Mouse (Mus musculus) embryonic facial prominence, embryonic 14.5 days (tissue): ENCODE results near the gene Rad9b. TPM values are rescaled to one million over a fixed set of nuclear protein-coding genes. Genes with fewer than 3 reads are reported as not detected.

Experiments used
- ATAC-seq: fragments of 200-750 bp; cut with Nextera tagmentation; 2 replicates; pipeline ENCODE4 v1.8.0; 2017; ENCODE audit warnings: low read depth, moderate number of reproducible peaks, moderate TSS enrichment
- DNase-seq: peaks from one replicate; pipeline ENCODE4 v3.0.0-alpha.2; 2015; ENCODE audit warnings: low spot score
- H3K27ac ChIP-seq: fragments of 300-500 bp; sonication (generic); replicated peaks from 2 replicates; pipeline ENCODE4 v1.5.1; 2014; ENCODE audit warnings: low read depth, mild to moderate bottlenecking, low read length, moderate library complexity
- H3K27me3 ChIP-seq: fragments of 300-500 bp; sonication (generic); replicated peaks from 2 replicates; pipeline ENCODE4 v1.6.1; 2014; ENCODE audit warnings: low read length; ENCODE audit not compliant: control insufficient read depth, insufficient read depth
- H3K36me3 ChIP-seq: fragments of 300-500 bp; sonication (generic); 2 replicates; pipeline ENCODE4 v1.6.1; 2014; ENCODE audit warnings: low read length, mixed read lengths; ENCODE audit not compliant: control insufficient read depth, insufficient read depth
- H3K4me1 ChIP-seq: fragments of 300-500 bp; sonication (generic); 2 replicates; pipeline ENCODE4 v1.6.1; 2014; ENCODE audit warnings: antibody characterized with exemption, low read length; ENCODE audit not compliant: control insufficient read depth, insufficient read depth
- H3K4me2 ChIP-seq: fragments of 300-500 bp; sonication (generic); 2 replicates; pipeline ENCODE4 v1.6.1; 2014; ENCODE audit warnings: low read depth, mild to moderate bottlenecking, low read length, moderate library complexity, mixed read lengths
- H3K4me3 ChIP-seq: fragments of 300-500 bp; sonication (generic); 2 replicates; pipeline ENCODE4 v1.5.1; 2014; ENCODE audit warnings: low read depth, mild to moderate bottlenecking, low read length
- H3K9ac ChIP-seq: fragments of 300-500 bp; sonication (generic); 2 replicates; pipeline ENCODE4 v1.6.1; 2014; ENCODE audit warnings: low read depth, mild to moderate bottlenecking, low read length, moderate library complexity, mixed read lengths
- H3K9me3 ChIP-seq: fragments of 300-500 bp; sonication (generic); 2 replicates; pipeline ENCODE4 v1.6.1; 2016; ENCODE audit warnings: low read length; ENCODE audit not compliant: control insufficient read depth
- WGBS: fragments of 180-500 bp; shearing (Covaris S2); extraction: QIAGEN DNeasy Blood & Tissue Kit; methylation state at CpG from one replicate; pipeline ENCODE4 v1.1.7; 2014; 5-methylcytosine and 5-hydroxymethylcytosine counted together
- polyA plus RNA-seq: library from polyadenylated mRNA; unstranded; fragments of >200 nt; fragmentation: Nextera tagmentation; extraction: Ambion mirVana; gene quantifications from 2 replicates; pipeline ENCODE4 v1.2.1, GENCODE M21; 2014

Rad9b gene
- polyA plus RNA-seq = 8.0 and 9.8 TPM in 2 replicates

- H3K27ac ChIP-seq = peak within 1 kb of the TSS; percentile 52
- 2% methylated on average over 39 of the region's 51 CpGs for WGBS
- peak; percentile 93 for ATAC-seq
Observed at GRCm38 (mm10) chr5:122353807-122354491, at the start of gene Rad9b, which contains the start of gene Vps29. Gene Rad9b (minus strand): TSS chr5:122354233. Gene Vps29 (plus strand): TSS chr5:122354369.

GRCm38 (mm10) chr5:122403362-122403761 lies 49.3 kb upstream of the Rad9b start:
- Histone ChIP-seq H3K9me3 (peaks cover 5% of the 10 kb centered on the region; the same call in 1 of the 2 replicates), H3K36me3 (peaks cover 83% of the 10 kb centered on the region), H3K27ac (no peak overlapping the region), H3K4me1 (no peaks in the 10 kb centered on the region), H3K4me2 (no peak overlapping the region), H3K4me3 (no peak overlapping the region), H3K27me3 (no peaks in the 10 kb centered on the region), H3K9ac (no peak overlapping the region)
- no peak for ATAC-seq
- WGBS = 91% methylated on average over 12 of the region's 12 CpGs
- no peak for DNase-seq

More at GRCm38 (mm10) chr5:122353807-122354491, at the start of gene Rad9b, which contains the start of gene Vps29:
- Histone ChIP-seq H3K4me1 (peaks cover 6% of the 10 kb centered on the region), H3K4me2 (peak within 1 kb of the TSS; percentile 83), H3K9ac (peak within 1 kb of the TSS; percentile 80), H3K9me3 (no peaks in the 10 kb centered on the region), H3K4me3 (peak within 1 kb of the TSS; percentile 72), H3K36me3 (peaks cover 5% of the 10 kb centered on the region; the same call in 1 of the 2 replicates), H3K27me3 (no peaks in the 10 kb centered on the region)
- peak; percentile 99 for DNase-seq

- Histone ChIP-seq H3K9ac (no peak overlapping the region), H3K9me3 (peaks cover 5% of the 10 kb centered on the region; the same call in 1 of the 2 replicates), H3K36me3 (peaks cover 88% of the 10 kb centered on the region), H3K4me3 (no peak overlapping the region), H3K27ac (no peak overlapping the region), H3K4me2 (no peak overlapping the region), H3K4me1 (no peaks in the 10 kb centered on the region), H3K27me3 (no peaks in the 10 kb centered on the region)
- DNase-seq (peak; percentile 4), ATAC-seq (no peak)
- 84% methylated on average over 5 of the region's 5 CpGs for WGBS
Observed at GRCm38 (mm10) chr5:122402772-122403171, 48.7 kb upstream of the Rad9b start.

- WGBS = 82% methylated on average over 13 of the region's 13 CpGs
Observed at GRCm38 (mm10) chr5:122402160-122402559, 48.1 kb upstream of the Rad9b start.

GRCm38 (mm10) chr5:122401303-122401640 lies 47.2 kb upstream of the Rad9b start:
- H3K4me3 ChIP-seq = no peak overlapping the region
- no peak overlapping the region for H3K27ac ChIP-seq
- peak; percentile 40 for DNase-seq
- H3K27me3 ChIP-seq = no peaks in the 10 kb centered on the region
- no peak overlapping the region for H3K4me2 ChIP-seq
- no peaks in the 10 kb centered on the region for H3K4me1 ChIP-seq
- WGBS = 38% methylated on average over 7 of the region's 8 CpGs
- ATAC-seq = no peak
- H3K9ac ChIP-seq = no peak overlapping the region
- H3K36me3 ChIP-seq = peaks cover 85% of the 10 kb centered on the region
- no peaks in the 10 kb centered on the region for H3K9me3 ChIP-seq

More at GRCm38 (mm10) chr5:122402160-122402559, 48.1 kb upstream of the Rad9b start:
- no peak overlapping the region for H3K4me3 ChIP-seq
- no peak overlapping the region for H3K9ac ChIP-seq
- no peaks in the 10 kb centered on the region for H3K27me3 ChIP-seq
- H3K36me3 ChIP-seq = peaks cover 85% of the 10 kb centered on the region
- DNase-seq = no peak
- no peak overlapping the region for H3K27ac ChIP-seq
- H3K4me1 ChIP-seq = no peaks in the 10 kb centered on the region
- no peak overlapping the region for H3K4me2 ChIP-seq
- peaks cover 5% of the 10 kb centered on the region; the same call in 1 of the 2 replicates for H3K9me3 ChIP-seq
- no peak for ATAC-seq

- Histone ChIP-seq H3K27ac (no peak overlapping the region), H3K4me3 (no peak overlapping the region), H3K4me2 (no peak overlapping the region), H3K36me3 (peaks cover 80% of the 10 kb centered on the region), H3K4me1 (no peaks in the 10 kb centered on the region), H3K9me3 (no peaks in the 10 kb centered on the region), H3K9ac (no peak overlapping the region), H3K27me3 (no peaks in the 10 kb centered on the region)
- no peak for DNase-seq
- ATAC-seq = no peak
- WGBS = 83% methylated on average over 18 of the region's 18 CpGs
Observed at GRCm38 (mm10) chr5:122400628-122401302, 46.7 kb upstream of the Rad9b start.

GRCm38 (mm10) chr5:122399871-122400270 lies 45.8 kb upstream of the Rad9b start:
- no peak for DNase-seq
- ATAC-seq = no peak
- WGBS = 92% methylated on average over 8 of the region's 8 CpGs

GRCm38 (mm10) chr5:122397495-122397894 lies 43.5 kb upstream of the Rad9b start:
- no peaks in the 10 kb centered on the region for H3K9me3 ChIP-seq
- no peak overlapping the region for H3K9ac ChIP-seq
- H3K4me2 ChIP-seq = no peak overlapping the region
- DNase-seq (no peak), ATAC-seq (no peak)
- H3K27me3 ChIP-seq = no peaks in the 10 kb centered on the region
- peaks cover 48% of the 10 kb centered on the region for H3K36me3 ChIP-seq
- WGBS = 94% methylated on average over 8 of the region's 8 CpGs
- no peak overlapping the region for H3K4me3 ChIP-seq
- H3K27ac ChIP-seq = no peak overlapping the region
- H3K4me1 ChIP-seq = peaks cover 6% of the 10 kb centered on the region; the same call in 1 of the 2 replicates

More at GRCm38 (mm10) chr5:122399871-122400270, 45.8 kb upstream of the Rad9b start:
- Histone ChIP-seq H3K27ac (no peak overlapping the region), H3K4me1 (no peaks in the 10 kb centered on the region), H3K27me3 (no peaks in the 10 kb centered on the region), H3K4me3 (no peak overlapping the region), H3K9me3 (no peaks in the 10 kb centered on the region), H3K36me3 (peaks cover 71% of the 10 kb centered on the region), H3K4me2 (no peak overlapping the region), H3K9ac (no peak overlapping the region)
